Mouse (Mus musculus): Measurements from ENCODE around the gene Nmnat3. TPM values are rescaled to one million over a fixed set of nuclear protein-coding genes. Genes with fewer than 3 reads are reported as not detected.

Gene Nmnat3
- polyA plus RNA-seq, 1 experiment from 2014 or later: 12.4 TPM

DNA sequence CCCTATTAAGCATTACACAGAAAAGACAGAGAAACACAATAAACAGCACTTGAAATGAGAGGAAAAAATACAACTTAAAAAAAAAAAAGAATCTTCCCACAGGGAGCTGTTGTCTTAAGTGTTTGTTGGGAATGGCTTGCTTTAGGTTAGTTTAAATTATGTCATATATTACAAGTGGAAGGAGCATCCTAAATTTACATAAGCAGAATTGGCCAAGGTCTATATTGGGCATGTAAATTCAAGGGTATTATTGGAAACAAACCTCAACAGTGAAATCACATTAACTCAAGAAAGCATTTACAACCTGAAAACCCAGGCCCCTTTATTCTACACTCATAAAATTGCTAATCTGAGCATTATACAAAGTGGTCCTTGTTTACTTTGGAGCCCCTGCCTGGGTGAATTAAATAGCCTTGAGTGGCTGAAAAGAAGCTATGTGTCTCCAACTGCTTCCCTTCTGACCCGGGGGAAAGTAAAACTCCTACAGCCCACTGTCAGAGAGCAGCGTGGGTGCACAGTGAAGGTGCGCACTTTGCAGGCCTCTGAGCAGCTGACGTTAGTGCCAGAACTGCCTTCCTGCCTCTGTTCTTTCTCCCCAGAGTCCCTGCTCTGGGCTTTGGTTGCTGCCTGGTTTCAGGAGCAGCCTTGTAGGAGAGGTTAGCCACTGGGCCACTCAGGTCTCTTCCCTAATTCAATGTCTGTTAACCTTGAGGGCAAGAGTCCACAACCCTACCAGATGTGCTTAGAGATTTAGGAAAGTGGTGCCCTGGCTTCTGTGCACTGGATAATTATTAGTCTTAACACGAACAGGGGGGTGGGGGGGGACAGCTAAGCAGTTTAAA is 88.3 kb downstream of the Nmnat3 start:
- Histone ChIP-seq H3K9me3 (ENCODE audit: low read length) (no peaks in the 10 kb centered on the region), H3K27ac (ENCODE audit: low read length) (no peak overlapping the region), H3K4me1 (ENCODE audit: insufficient read depth, low read length) (peaks cover 12% of the 10 kb centered on the region; the same call in 1 of the 2 replicates), H3K36me3 (ENCODE audit: insufficient read depth, low read length) (no peaks in the 10 kb centered on the region), H3K4me3 (ENCODE audit: low read length) (no peak overlapping the region), H3K4me2 (replicated peaks; ENCODE audit: low read depth, low read length) (no peak overlapping the region), H3K27me3 (ENCODE audit: insufficient read depth, low read length) (no peaks in the 10 kb centered on the region), H3K9ac (replicated peaks; ENCODE audit: low read length) (no peak overlapping the region)
- 24% methylated on average over 5 of the region's 5 CpGs for WGBS
- ATAC-seq (ENCODE audit: low FRiP score, low TSS enrichment): peak; percentile 54; the same call in 1 of the 2 replicates

DNA sequence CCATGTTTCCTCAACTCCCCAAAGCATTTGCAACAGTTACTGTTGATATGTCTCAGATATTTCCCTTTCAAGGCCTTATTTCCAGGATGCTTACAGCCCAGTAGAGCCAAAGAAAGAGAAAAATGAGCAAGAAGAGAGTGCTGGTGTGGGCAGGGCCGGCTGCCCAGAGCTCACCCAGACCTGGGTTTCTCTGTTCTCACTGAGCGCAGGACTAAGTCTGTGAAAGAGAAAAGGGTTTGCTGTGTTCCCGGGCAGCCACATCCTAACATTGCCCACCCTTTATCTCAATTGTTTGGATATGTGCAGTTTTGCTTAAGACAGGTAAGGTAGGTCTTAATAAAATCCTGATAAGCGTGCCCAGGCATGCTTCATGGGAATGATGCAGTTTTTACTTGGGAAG is 92.5 kb downstream of the Nmnat3 start:
- no peaks in the 10 kb centered on the region for H3K9me3 ChIP-seq (ENCODE audit: low read length)
- 86% methylated on average over 4 of the region's 4 CpGs for WGBS
- H3K27ac ChIP-seq (ENCODE audit: low read length): no peak overlapping the region
- no peaks in the 10 kb centered on the region for H3K36me3 ChIP-seq (ENCODE audit: insufficient read depth, low read length)
- H3K27me3 ChIP-seq (ENCODE audit: insufficient read depth, low read length): no peaks in the 10 kb centered on the region
- H3K4me1 ChIP-seq (ENCODE audit: insufficient read depth, low read length): peaks cover 12% of the 10 kb centered on the region; the same call in 1 of the 2 replicates
- no peak for ATAC-seq (ENCODE audit: low FRiP score, low TSS enrichment)
- no peak overlapping the region for H3K4me2 ChIP-seq (replicated peaks; ENCODE audit: low read depth, low read length)
- H3K9ac ChIP-seq (replicated peaks; ENCODE audit: low read length): no peak overlapping the region
- no peak overlapping the region for H3K4me3 ChIP-seq (ENCODE audit: low read length)

DNA sequence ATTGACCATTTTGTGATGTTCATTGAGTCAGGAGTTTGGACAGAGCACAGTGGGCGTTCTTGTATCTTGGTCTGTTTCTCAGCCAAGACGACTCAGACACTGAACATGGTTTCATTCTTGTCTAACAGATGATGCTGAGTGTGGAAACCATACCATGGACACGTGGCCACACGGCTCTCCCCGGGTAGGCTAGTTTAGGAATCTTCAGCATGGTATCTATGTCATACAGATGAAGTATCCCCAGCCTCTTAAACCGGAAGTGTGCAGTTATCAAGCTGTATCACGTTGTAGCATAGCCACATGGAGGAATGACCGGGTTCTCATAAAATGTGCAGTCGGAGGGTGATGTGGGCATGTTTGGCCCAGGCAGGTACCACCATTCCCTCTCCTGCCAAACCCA is 93.4 kb downstream of the Nmnat3 start:
- 91% methylated on average over 9 of the region's 9 CpGs for WGBS
- Histone ChIP-seq H3K9me3 (ENCODE audit: low read length) (no peaks in the 10 kb centered on the region), H3K4me1 (ENCODE audit: insufficient read depth, low read length) (peaks cover 10% of the 10 kb centered on the region; the same call in 1 of the 2 replicates), H3K9ac (replicated peaks; ENCODE audit: low read length) (no peak overlapping the region), H3K36me3 (ENCODE audit: insufficient read depth, low read length) (no peaks in the 10 kb centered on the region), H3K4me2 (replicated peaks; ENCODE audit: low read depth, low read length) (no peak overlapping the region), H3K4me3 (ENCODE audit: low read length) (no peak overlapping the region), H3K27me3 (ENCODE audit: insufficient read depth, low read length) (no peaks in the 10 kb centered on the region), H3K27ac (ENCODE audit: low read length) (no peak overlapping the region)
- no peak for ATAC-seq (ENCODE audit: low FRiP score, low TSS enrichment)

DNA sequence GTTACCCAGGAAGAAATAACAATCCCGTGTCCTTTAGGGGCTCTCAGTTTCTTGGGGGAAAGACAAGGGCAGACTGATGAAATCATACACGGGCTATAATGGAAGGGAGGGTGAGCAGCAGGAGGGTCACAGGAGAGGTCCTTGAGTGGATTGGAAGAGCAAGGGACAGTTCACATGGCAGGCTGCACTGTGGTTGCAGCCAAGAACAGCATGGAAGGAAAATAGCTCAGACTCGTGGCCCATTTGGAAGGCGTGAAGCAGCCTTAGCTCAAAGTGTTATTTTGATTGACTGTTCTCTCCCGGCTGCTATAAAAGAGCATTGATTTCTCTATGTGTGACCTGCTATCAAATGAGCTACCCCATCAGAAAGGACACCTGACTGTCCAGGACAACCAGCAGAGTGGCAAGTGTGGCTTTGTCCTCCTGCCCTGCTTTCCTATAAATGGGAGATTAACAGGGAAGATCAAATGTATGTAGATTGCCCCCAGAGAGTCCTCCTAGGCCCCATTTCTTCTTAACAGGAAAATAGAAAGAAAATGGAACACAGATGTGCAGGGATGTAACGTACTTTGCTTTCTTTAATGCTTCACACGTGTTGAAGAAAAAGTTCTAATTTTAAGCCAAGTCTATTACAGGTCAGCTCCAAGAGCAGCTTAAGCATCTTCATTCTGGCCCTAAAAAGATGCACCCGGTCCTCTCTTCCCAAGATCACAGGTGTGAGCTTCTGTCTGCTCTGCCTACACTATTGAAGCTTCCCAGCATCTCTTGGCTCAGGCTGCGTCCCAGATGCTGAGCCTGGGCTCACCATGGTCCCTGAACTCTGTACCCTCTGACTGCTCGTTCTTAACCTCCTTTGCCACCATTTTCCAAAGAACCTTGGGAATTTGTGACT is 100.8 kb downstream of the Nmnat3 start:
- no peak for ATAC-seq (ENCODE audit: low FRiP score, low TSS enrichment)
- H3K4me2 ChIP-seq (replicated peaks; ENCODE audit: low read depth, low read length): no peak overlapping the region
- H3K27me3 ChIP-seq (ENCODE audit: insufficient read depth, low read length): no peaks in the 10 kb centered on the region
- H3K9ac ChIP-seq (replicated peaks; ENCODE audit: low read length): no peak overlapping the region
- no peaks in the 10 kb centered on the region for H3K36me3 ChIP-seq (ENCODE audit: insufficient read depth, low read length)
- 53% methylated on average over 10 of the region's 10 CpGs for WGBS
- no peak overlapping the region for H3K27ac ChIP-seq (ENCODE audit: low read length)
- no peak overlapping the region for H3K4me3 ChIP-seq (ENCODE audit: low read length)
- H3K9me3 ChIP-seq (ENCODE audit: low read length): no peaks in the 10 kb centered on the region
- no peaks in the 10 kb centered on the region for H3K4me1 ChIP-seq (ENCODE audit: insufficient read depth, low read length)

DNA sequence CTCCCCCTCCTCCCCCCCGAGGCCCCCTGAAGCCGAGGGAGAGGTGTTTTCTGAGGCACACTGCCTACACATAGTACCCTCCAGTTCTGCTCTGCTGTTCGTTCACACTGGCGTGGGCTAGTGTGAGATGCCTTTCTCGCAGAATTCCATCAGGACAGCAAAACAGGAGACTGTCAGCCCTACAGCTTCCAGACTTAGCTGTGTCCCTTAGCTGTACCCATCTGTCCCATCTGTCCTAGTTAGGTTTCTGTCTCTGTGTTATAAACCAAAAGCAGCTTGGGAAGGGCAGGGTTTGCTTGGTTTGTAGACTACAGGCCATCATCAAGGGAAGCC is 101.4 kb downstream of the Nmnat3 start:
- H3K9ac ChIP-seq (replicated peaks; ENCODE audit: low read length): no peak overlapping the region
- no peak for ATAC-seq (ENCODE audit: low FRiP score, low TSS enrichment)
- H3K27me3 ChIP-seq (ENCODE audit: insufficient read depth, low read length): no peaks in the 10 kb centered on the region
- no peaks in the 10 kb centered on the region for H3K4me1 ChIP-seq (ENCODE audit: insufficient read depth, low read length)
- no peak overlapping the region for H3K4me2 ChIP-seq (replicated peaks; ENCODE audit: low read depth, low read length)
- H3K36me3 ChIP-seq (ENCODE audit: insufficient read depth, low read length): no peaks in the 10 kb centered on the region
- H3K9me3 ChIP-seq (ENCODE audit: low read length): no peaks in the 10 kb centered on the region
- H3K4me3 ChIP-seq (ENCODE audit: low read length): no peak overlapping the region
- 82% methylated on average over 5 of the region's 5 CpGs for WGBS
- H3K27ac ChIP-seq (ENCODE audit: low read length): no peak overlapping the region

DNA sequence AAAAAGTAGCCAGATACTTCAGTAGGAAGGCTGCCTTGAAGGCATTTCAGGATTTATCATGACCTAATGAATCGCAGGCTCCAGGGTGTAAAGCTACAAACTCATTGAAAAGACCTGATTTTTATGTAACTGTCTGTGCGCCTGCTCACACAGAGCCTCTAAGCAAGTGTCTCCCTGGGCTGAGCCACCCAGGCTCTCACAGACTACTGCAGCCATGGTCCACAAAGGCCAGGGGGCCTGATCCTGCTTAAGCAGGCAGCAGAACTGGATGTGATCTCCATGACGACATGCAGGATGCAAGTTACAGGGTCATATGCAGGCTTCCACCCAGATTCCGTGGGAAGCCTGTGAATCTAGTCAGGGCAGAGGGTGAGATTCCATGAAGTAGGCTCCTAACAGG is 106.3 kb downstream of the Nmnat3 start:
- ATAC-seq (ENCODE audit: low FRiP score, low TSS enrichment): no peak
- no peaks in the 10 kb centered on the region for H3K4me1 ChIP-seq (ENCODE audit: insufficient read depth, low read length)
- H3K27me3 ChIP-seq (ENCODE audit: insufficient read depth, low read length): no peaks in the 10 kb centered on the region
- H3K4me3 ChIP-seq (ENCODE audit: low read length): no peak overlapping the region
- no peak overlapping the region for H3K27ac ChIP-seq (ENCODE audit: low read length)
- H3K4me2 ChIP-seq (replicated peaks; ENCODE audit: low read depth, low read length): no peak overlapping the region
- WGBS: 75% methylated on average over 4 of the region's 4 CpGs
- no peaks in the 10 kb centered on the region for H3K9me3 ChIP-seq (ENCODE audit: low read length)
- no peak overlapping the region for H3K9ac ChIP-seq (replicated peaks; ENCODE audit: low read length)
- H3K36me3 ChIP-seq (ENCODE audit: insufficient read depth, low read length): no peaks in the 10 kb centered on the region

DNA sequence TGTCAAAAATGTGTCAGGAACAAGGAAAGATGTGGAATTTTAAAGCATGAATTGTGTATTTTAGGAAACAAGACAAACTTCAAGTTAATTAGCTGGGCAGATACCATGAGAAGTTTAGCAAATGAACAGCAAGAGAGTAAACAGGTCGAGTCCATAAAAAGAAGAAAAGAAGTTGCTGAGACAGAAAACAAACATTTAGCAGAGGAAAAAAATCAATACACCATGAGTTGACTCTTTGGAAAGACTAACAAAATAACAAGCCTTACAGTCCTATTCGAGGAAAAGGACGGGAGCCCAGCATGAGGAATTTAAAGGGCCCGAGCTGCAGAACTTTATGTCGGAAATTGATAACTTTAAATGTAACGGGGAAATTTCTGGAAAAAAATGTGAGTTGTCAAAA is 110.0 kb downstream of the Nmnat3 start:
- Histone ChIP-seq H3K9me3 (ENCODE audit: low read length) (no peaks in the 10 kb centered on the region), H3K4me2 (replicated peaks; ENCODE audit: low read depth, low read length) (no peak overlapping the region), H3K9ac (replicated peaks; ENCODE audit: low read length) (no peak overlapping the region), H3K4me1 (ENCODE audit: insufficient read depth, low read length) (no peaks in the 10 kb centered on the region), H3K36me3 (ENCODE audit: insufficient read depth, low read length) (no peaks in the 10 kb centered on the region), H3K27ac (ENCODE audit: low read length) (no peak overlapping the region), H3K27me3 (ENCODE audit: insufficient read depth, low read length) (no peaks in the 10 kb centered on the region), H3K4me3 (ENCODE audit: low read length) (no peak overlapping the region)
- 83% methylated on average over 6 of the region's 6 CpGs for WGBS
- ATAC-seq (ENCODE audit: low FRiP score, low TSS enrichment): no peak

DNA sequence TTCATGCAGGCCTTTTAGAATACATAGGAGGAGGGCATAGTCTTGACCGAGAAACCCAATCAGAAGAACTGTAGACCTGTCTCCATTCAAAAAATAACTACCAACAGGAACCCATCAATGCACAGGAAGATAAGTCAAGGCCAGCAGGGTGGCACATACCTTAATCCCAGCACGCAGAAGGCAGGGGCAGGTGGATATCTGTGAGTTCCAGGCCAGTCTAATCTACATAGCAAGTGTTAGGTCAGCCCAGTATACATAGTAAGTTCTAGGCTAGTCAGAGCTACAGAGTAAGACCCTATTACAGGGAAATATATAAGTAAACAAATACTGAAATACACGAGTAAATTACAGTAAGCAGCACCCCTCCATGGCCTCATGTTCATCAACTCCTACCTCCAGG is 110.6 kb downstream of the Nmnat3 start:
- Histone ChIP-seq H3K4me2 (replicated peaks; ENCODE audit: low read depth, low read length) (no peak overlapping the region), H3K9me3 (ENCODE audit: low read length) (no peaks in the 10 kb centered on the region), H3K4me3 (ENCODE audit: low read length) (no peak overlapping the region), H3K27ac (ENCODE audit: low read length) (no peak overlapping the region), H3K4me1 (ENCODE audit: insufficient read depth, low read length) (no peaks in the 10 kb centered on the region), H3K9ac (replicated peaks; ENCODE audit: low read length) (no peak overlapping the region), H3K27me3 (ENCODE audit: insufficient read depth, low read length) (no peaks in the 10 kb centered on the region), H3K36me3 (ENCODE audit: insufficient read depth, low read length) (no peaks in the 10 kb centered on the region)
- 85% methylated on average over 3 of the region's 3 CpGs for WGBS
- ATAC-seq (ENCODE audit: low FRiP score, low TSS enrichment): no peak

DNA sequence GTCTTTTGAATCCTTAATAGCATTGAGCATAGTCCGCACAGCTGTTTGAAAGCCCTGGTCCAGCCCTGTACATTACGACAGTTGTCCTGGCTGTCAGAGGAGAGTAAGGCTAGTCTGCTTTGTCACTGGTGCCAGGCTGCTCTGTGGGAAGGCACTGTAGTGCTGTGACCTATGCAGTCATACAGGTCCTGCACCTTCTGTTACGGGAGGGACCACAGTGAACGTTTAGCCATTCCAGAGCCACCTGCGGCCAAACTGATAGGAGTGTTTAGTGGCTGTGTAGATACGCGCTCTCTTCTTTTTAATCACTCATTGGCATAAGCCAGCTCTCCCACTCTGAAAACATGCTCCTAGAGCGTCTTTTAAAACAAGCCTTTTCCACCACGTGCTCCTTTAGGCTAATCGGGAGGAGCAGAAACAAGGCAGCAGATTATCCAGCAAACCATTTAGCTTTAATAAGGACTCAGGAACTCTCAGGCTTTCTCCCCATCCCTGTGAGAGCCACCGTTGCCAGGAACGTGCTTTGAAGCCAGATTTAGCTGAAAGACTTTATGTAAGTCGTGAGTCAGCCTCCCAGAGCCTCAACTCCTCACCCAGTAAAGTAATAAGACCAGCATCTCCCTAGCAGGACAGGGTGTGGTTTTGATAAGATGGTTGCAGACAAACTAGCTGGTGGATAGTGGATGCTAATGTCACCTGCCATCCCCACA is 113.1 kb downstream of the Nmnat3 start:
- Histone ChIP-seq H3K27ac (ENCODE audit: low read length) (no peak overlapping the region), H3K27me3 (ENCODE audit: insufficient read depth, low read length) (no peaks in the 10 kb centered on the region), H3K4me1 (ENCODE audit: insufficient read depth, low read length) (no peaks in the 10 kb centered on the region), H3K36me3 (ENCODE audit: insufficient read depth, low read length) (no peaks in the 10 kb centered on the region), H3K9ac (replicated peaks; ENCODE audit: low read length) (no peak overlapping the region), H3K4me3 (ENCODE audit: low read length) (no peak overlapping the region), H3K9me3 (ENCODE audit: low read length) (no peaks in the 10 kb centered on the region), H3K4me2 (replicated peaks; ENCODE audit: low read depth, low read length) (no peak overlapping the region)
- no peak for ATAC-seq (ENCODE audit: low FRiP score, low TSS enrichment)
- WGBS: 83% methylated on average over 13 of the region's 13 CpGs

Data from kidney, embryonic 16.5 days (tissue).